Mouse (Mus musculus) small intestine, adult 2 months (tissue): ENCODE data around the gene Adamts13.

ENCODE experiments used
- CTCF ChIP-seq: fragments of 200-500 bp; IDR thresholded peaks from 2 replicates; pipeline ENCODE4 v1.5.1; 2012; ENCODE audit warnings: low read depth, mild to moderate bottlenecking, control low read depth, inconsistent platforms, low read length, moderate library complexity, mixed read lengths; ENCODE audit not compliant: insufficient replicate concordance, insufficient read length; ENCODE audit errors: extremely low read depth
- POLR2A ChIP-seq: fragments of 200-500 bp; IDR thresholded peaks from 2 replicates; pipeline ENCODE4 v1.6.1; 2012; ENCODE audit warnings: low read depth, mild to moderate bottlenecking, control low read depth, inconsistent platforms, low read length, moderate library complexity

DNA sequence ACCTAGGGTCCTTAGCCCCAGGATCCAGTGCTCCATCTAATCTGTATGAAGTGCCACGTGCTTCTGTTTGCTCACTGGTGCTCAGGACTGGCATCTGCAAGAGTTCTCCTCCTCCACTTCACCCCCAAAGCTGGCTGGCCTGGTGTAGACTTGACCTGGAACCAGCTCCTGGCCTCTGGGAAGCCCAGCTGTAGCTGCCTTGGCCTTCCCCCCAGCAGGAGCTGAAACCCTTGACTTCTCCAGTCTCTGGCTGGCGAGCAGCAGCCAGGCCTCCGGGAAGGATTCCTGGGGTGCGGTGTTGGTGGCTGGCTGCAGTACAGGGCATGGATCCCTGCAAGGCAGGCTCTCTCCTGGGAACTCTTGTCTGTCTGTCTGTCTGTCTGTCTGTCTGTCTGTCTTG, 71.0 kb downstream of the Adamts13 start:
- TF ChIP-seq CTCF (no peak), POLR2A (no peak)
